Mouse (Mus musculus) layer of hippocampus, postnatal 14 days (tissue): ENCODE results near the gene Cct2. TPM values are rescaled to one million over a fixed set of nuclear protein-coding genes. Genes with fewer than 3 reads are reported as not detected.

Experiments used
- DNase-seq, 2 experiments: peaks; one replicate each; pipeline ENCODE4 v3.0.0; 2021 to 2022; ENCODE audit warnings: low spot score in 2 of 2, mixed read lengths in 1 of 2
- total RNA-seq, 2 experiments: library from RNA; stranded (reverse); gene quantifications; 2 replicates each; pipeline ENCODE4 v1.2.3; 2021

The Cct2 gene
- total RNA-seq, 2 experiments from 2014 or later, result 203 to 205 TPM

GRCm38 (mm10) chr10:117004695-117005094 lies 58.9 kb downstream of the Cct2 start:
- DNase-seq, result no peak

Other genes with a start within 250 kb of the Cct2 start
- under 1 TPM; 0.36 to 0.44 TPM for gene Myrfl, start 166.9 kb downstream of the Cct2 start, total RNA-seq
- 10 to 100 TPM; 67.3 to 69.6 TPM for gene Rab3ip, start 113.0 kb downstream of the Cct2 start, total RNA-seq
- not detected for gene Gm10271, start 91.2 kb downstream of the Cct2 start, total RNA-seq
- 1 to 10 TPM; 2.2 to 2.3 TPM for gene Best3, start 77.5 kb downstream of the Cct2 start, total RNA-seq
- gene Lrrc10, start 18.5 kb downstream of the Cct2 start, total RNA-seq, result under 1 TPM in 1 of 2 experiments, not detected in 1; 0.30 TPM
- 10 to 100 TPM; 28.0 to 30.0 TPM for gene Frs2, start 84.7 kb upstream of the Cct2 start, total RNA-seq
- gene Yeats4, start 160.7 kb upstream of the Cct2 start, total RNA-seq, result 10 to 100 TPM; 44.1 to 46.6 TPM
- gene 9530003J23Rik, start 174.9 kb upstream of the Cct2 start, total RNA-seq, result not detected
- 1 to 10 TPM; 7.3 to 7.9 TPM for gene Lyz2, start 218.5 kb upstream of the Cct2 start, total RNA-seq
- under 1 TPM; 0.72 to 0.88 TPM for gene Lyz1, start 229.1 kb upstream of the Cct2 start, total RNA-seq